Mouse (Mus musculus): ENCODE data around the gene Socs5. TPM values are rescaled to one million over a fixed set of nuclear protein-coding genes. Genes with fewer than 3 reads are reported as not detected.
"Not testable (repeated sequence)": the region's sequence is repeated elsewhere in the genome, so short reads cannot be mapped to it uniquely, and the experiment has no call there.

Socs5 gene
- polyA plus RNA-seq (2015; fragmentation: Nextera tagmentation; extraction: Ambion mirVana), result 14.7 and 15.6 TPM in 2 replicates

- peak within 1 kb of the TSS; percentile 98 for H3K9ac ChIP-seq (replicated peaks; ENCODE audit: low read length)
- H3K4me2 ChIP-seq (replicated peaks; ENCODE audit: low read depth, low read length), result peak within 1 kb of the TSS; percentile 84
- H3K4me1 ChIP-seq (ENCODE audit: insufficient read depth, low read length), result peaks cover 14% of the 10 kb centered on the region
- no peaks in the 10 kb centered on the region for H3K9me3 ChIP-seq (ENCODE audit: low read length)
- no peaks in the 10 kb centered on the region for H3K36me3 ChIP-seq (ENCODE audit: insufficient read depth, low read length)
- peak; percentile 88 for ATAC-seq (ENCODE audit: low FRiP score, low TSS enrichment)
- H3K4me3 ChIP-seq (ENCODE audit: low read length), result peak within 1 kb of the TSS; percentile 81
- under 1% methylated on average over 54 of the region's 73 CpGs for WGBS
- peak within 1 kb of the TSS; percentile 86 for H3K27ac ChIP-seq (ENCODE audit: low read length)
- no peaks in the 10 kb centered on the region for H3K27me3 ChIP-seq (ENCODE audit: insufficient read depth, low read length)
These were observed at the start of gene Socs5 for GRCm38 (mm10) chr17:87107623-87108221. Gene Socs5, plus strand, starts transcription at chr17:87107679.

GRCm38 (mm10) chr17:87062639-87063038 lies 44.8 kb upstream of the Socs5 start:
- Histone ChIP-seq H3K27ac (ENCODE audit: low read length) (peak overlapping the region; percentile 77), H3K4me1 (ENCODE audit: insufficient read depth, low read length) (peaks cover 18% of the 10 kb centered on the region), H3K27me3 (ENCODE audit: insufficient read depth, low read length) (no peaks in the 10 kb centered on the region), H3K9ac (replicated peaks; ENCODE audit: low read length) (no peak overlapping the region), H3K9me3 (ENCODE audit: low read length) (no peaks in the 10 kb centered on the region), H3K4me3 (ENCODE audit: low read length) (no peak overlapping the region), H3K4me2 (replicated peaks; ENCODE audit: low read depth, low read length) (no peak overlapping the region), H3K36me3 (ENCODE audit: insufficient read depth, low read length) (no peaks in the 10 kb centered on the region)
- 78% methylated on average over 9 of the region's 9 CpGs for WGBS
- no peak; the same call in 1 of the 2 replicates for ATAC-seq (ENCODE audit: low FRiP score, low TSS enrichment)

GRCm38 (mm10) chr17:87063461-87063860 lies 44.0 kb upstream of the Socs5 start:
- Histone ChIP-seq H3K4me2 (replicated peaks; ENCODE audit: low read depth, low read length) (peak overlapping the region; percentile 1), H3K36me3 (ENCODE audit: insufficient read depth, low read length) (no peaks in the 10 kb centered on the region), H3K9me3 (ENCODE audit: low read length) (no peaks in the 10 kb centered on the region), H3K4me3 (ENCODE audit: low read length) (no peak overlapping the region), H3K27ac (ENCODE audit: low read length) (peak overlapping the region; percentile 77), H3K9ac (replicated peaks; ENCODE audit: low read length) (no peak overlapping the region), H3K27me3 (ENCODE audit: insufficient read depth, low read length) (no peaks in the 10 kb centered on the region), H3K4me1 (ENCODE audit: insufficient read depth, low read length) (peaks cover 13% of the 10 kb centered on the region; the same call in 1 of the 2 replicates)
- 32% methylated on average over 7 of the region's 7 CpGs for WGBS
- peak; percentile 76 for ATAC-seq (ENCODE audit: low FRiP score, low TSS enrichment)

GRCm38 (mm10) chr17:87063969-87064368 lies 43.5 kb upstream of the Socs5 start:
- H3K4me1 ChIP-seq (ENCODE audit: insufficient read depth, low read length), result peaks cover 13% of the 10 kb centered on the region; the same call in 1 of the 2 replicates

GRCm38 (mm10) chr17:87068997-87069396 lies 38.5 kb upstream of the Socs5 start:
- no peak overlapping the region for H3K27ac ChIP-seq (ENCODE audit: low read length)
- peaks cover 4% of the 10 kb centered on the region; the same call in 1 of the 2 replicates for H3K4me1 ChIP-seq (ENCODE audit: insufficient read depth, low read length)
- H3K36me3 ChIP-seq (ENCODE audit: insufficient read depth, low read length), result no peaks in the 10 kb centered on the region
- no peak overlapping the region for H3K4me3 ChIP-seq (ENCODE audit: low read length)
- H3K4me2 ChIP-seq (replicated peaks; ENCODE audit: low read depth, low read length), result no peak overlapping the region
- WGBS, result 91% methylated on average over 4 of the region's 4 CpGs
- ATAC-seq (ENCODE audit: low FRiP score, low TSS enrichment), result no peak
- no peaks in the 10 kb centered on the region for H3K9me3 ChIP-seq (ENCODE audit: low read length)
- no peaks in the 10 kb centered on the region for H3K27me3 ChIP-seq (ENCODE audit: insufficient read depth, low read length)
- H3K9ac ChIP-seq (replicated peaks; ENCODE audit: low read length), result no peak overlapping the region

More at GRCm38 (mm10) chr17:87063969-87064368, 43.5 kb upstream of the Socs5 start:
- Histone ChIP-seq H3K36me3 (ENCODE audit: insufficient read depth, low read length) (no peaks in the 10 kb centered on the region), H3K27ac (ENCODE audit: low read length) (peak overlapping the region; percentile 49), H3K4me2 (replicated peaks; ENCODE audit: low read depth, low read length) (peak overlapping the region; percentile 1; the same call in 1 of the 2 replicates), H3K27me3 (ENCODE audit: insufficient read depth, low read length) (no peaks in the 10 kb centered on the region), H3K4me3 (ENCODE audit: low read length) (no peak overlapping the region), H3K9me3 (ENCODE audit: low read length) (no peaks in the 10 kb centered on the region), H3K9ac (replicated peaks; ENCODE audit: low read length) (no peak overlapping the region)
- ATAC-seq (ENCODE audit: low FRiP score, low TSS enrichment), result no peak
- WGBS, result 59% methylated on average over 6 of the region's 6 CpGs

GRCm38 (mm10) chr17:87072183-87072582 lies 35.3 kb upstream of the Socs5 start:
- H3K9ac ChIP-seq (replicated peaks; ENCODE audit: low read length); H3K27me3 ChIP-seq (ENCODE audit: insufficient read depth, low read length); H3K4me1 ChIP-seq (ENCODE audit: insufficient read depth, low read length); H3K27ac ChIP-seq (ENCODE audit: low read length); H3K4me3 ChIP-seq (ENCODE audit: low read length); H3K9me3 ChIP-seq (ENCODE audit: low read length); H3K4me2 ChIP-seq (replicated peaks; ENCODE audit: low read depth, low read length); ATAC-seq (ENCODE audit: low FRiP score, low TSS enrichment); H3K36me3 ChIP-seq (ENCODE audit: insufficient read depth, low read length): not testable (repeated sequence)
- WGBS, result 86% methylated on average over 1 of the region's 1 CpGs

- no peak overlapping the region for H3K27ac ChIP-seq (ENCODE audit: low read length)
- ATAC-seq (ENCODE audit: low FRiP score, low TSS enrichment), result no peak
- WGBS, result 40% methylated on average over 5 of the region's 5 CpGs
These were observed 34.6 kb upstream of the Socs5 start for GRCm38 (mm10) chr17:87072766-87073440.

GRCm38 (mm10) chr17:87073470-87073869 lies 34.0 kb upstream of the Socs5 start:
- Histone ChIP-seq H3K9ac (replicated peaks; ENCODE audit: low read length) (no peak overlapping the region), H3K27ac (ENCODE audit: low read length) (no peak overlapping the region), H3K4me2 (replicated peaks; ENCODE audit: low read depth, low read length) (no peak overlapping the region), H3K4me3 (ENCODE audit: low read length) (no peak overlapping the region), H3K27me3 (ENCODE audit: insufficient read depth, low read length) (no peaks in the 10 kb centered on the region), H3K4me1 (ENCODE audit: insufficient read depth, low read length) (0 out of 2 replicates have a peak, but pooled peaks cover 3% of the 10 kb centered on the region), H3K36me3 (ENCODE audit: insufficient read depth, low read length) (no peaks in the 10 kb centered on the region), H3K9me3 (ENCODE audit: low read length) (no peaks in the 10 kb centered on the region)
- no peak for ATAC-seq (ENCODE audit: low FRiP score, low TSS enrichment)

More at GRCm38 (mm10) chr17:87072766-87073440, 34.6 kb upstream of the Socs5 start:
- no peak overlapping the region for H3K9ac ChIP-seq (replicated peaks; ENCODE audit: low read length)
- H3K36me3 ChIP-seq (ENCODE audit: insufficient read depth, low read length), result no peaks in the 10 kb centered on the region
- no peak overlapping the region for H3K4me3 ChIP-seq (ENCODE audit: low read length)
- H3K27me3 ChIP-seq (ENCODE audit: insufficient read depth, low read length), result no peaks in the 10 kb centered on the region
- 0 out of 2 replicates have a peak, but pooled peaks cover 3% of the 10 kb centered on the region for H3K4me1 ChIP-seq (ENCODE audit: insufficient read depth, low read length)
- no peaks in the 10 kb centered on the region for H3K9me3 ChIP-seq (ENCODE audit: low read length)
- H3K4me2 ChIP-seq (replicated peaks; ENCODE audit: low read depth, low read length), result no peak overlapping the region

- not testable (repeated sequence) for H3K4me2 ChIP-seq (replicated peaks; ENCODE audit: low read depth, low read length); H3K36me3 ChIP-seq (ENCODE audit: insufficient read depth, low read length); H3K4me1 ChIP-seq (ENCODE audit: insufficient read depth, low read length); H3K27me3 ChIP-seq (ENCODE audit: insufficient read depth, low read length); H3K27ac ChIP-seq (ENCODE audit: low read length); ATAC-seq (ENCODE audit: low FRiP score, low TSS enrichment); H3K4me3 ChIP-seq (ENCODE audit: low read length); H3K9me3 ChIP-seq (ENCODE audit: low read length); H3K9ac ChIP-seq (replicated peaks; ENCODE audit: low read length)
- WGBS, result 93% methylated on average over 17 of the region's 17 CpGs
These were observed 29.3 kb upstream of the Socs5 start for GRCm38 (mm10) chr17:87078217-87078616.

GRCm38 (mm10) chr17:87080724-87081123 lies 26.8 kb upstream of the Socs5 start:
- H3K27ac ChIP-seq (ENCODE audit: low read length), result no peak overlapping the region
- no peak overlapping the region for H3K4me3 ChIP-seq (ENCODE audit: low read length)
- H3K4me2 ChIP-seq (replicated peaks; ENCODE audit: low read depth, low read length), result no peak overlapping the region
- WGBS, result 89% methylated on average over 7 of the region's 7 CpGs
- H3K9me3 ChIP-seq (ENCODE audit: low read length), result no peaks in the 10 kb centered on the region
- ATAC-seq (ENCODE audit: low FRiP score, low TSS enrichment), result no peak
- no peaks in the 10 kb centered on the region for H3K36me3 ChIP-seq (ENCODE audit: insufficient read depth, low read length)
- H3K27me3 ChIP-seq (ENCODE audit: insufficient read depth, low read length), result no peaks in the 10 kb centered on the region
- no peaks in the 10 kb centered on the region for H3K4me1 ChIP-seq (ENCODE audit: insufficient read depth, low read length)
- H3K9ac ChIP-seq (replicated peaks; ENCODE audit: low read length), result no peak overlapping the region
